Mouse (Mus musculus) hindbrain, embryonic 11.5 days (tissue): Measurements from ENCODE around the gene Fgfr2. TPM values are rescaled to one million over a fixed set of nuclear protein-coding genes. Genes with fewer than 3 reads are reported as not detected.

Experiments used
- ATAC-seq: fragments of 200-750 bp; cut with Nextera tagmentation; 2 replicates; pipeline ENCODE4 v1.8.0; 2017; ENCODE audit warnings: mild to moderate bottlenecking, moderate TSS enrichment, moderate library complexity; ENCODE audit not compliant: low FRiP score
- DNase-seq: peaks from one replicate; pipeline ENCODE4 v3.0.0-alpha.2; 2015; ENCODE audit warnings: low spot score
- H3K27ac ChIP-seq: fragments of 300-500 bp; sonication (generic); 2 replicates; pipeline ENCODE4 v1.5.1; 2014; ENCODE audit warnings: mild to moderate bottlenecking, low read depth, low read length
- H3K27me3 ChIP-seq: fragments of 300-500 bp; sonication (generic); 2 replicates; pipeline ENCODE4 v1.6.1; 2014; ENCODE audit warnings: mild to moderate bottlenecking, low read length, moderate library complexity, mixed read lengths; ENCODE audit not compliant: control insufficient read depth, insufficient read depth
- H3K36me3 ChIP-seq: fragments of 300-500 bp; sonication (generic); 2 replicates; pipeline ENCODE4 v1.6.1; 2014; ENCODE audit warnings: mild to moderate bottlenecking, low read length, moderate library complexity, mixed read lengths; ENCODE audit not compliant: control insufficient read depth, insufficient read depth
- H3K4me1 ChIP-seq: fragments of 300-500 bp; sonication (generic); replicated peaks from 2 replicates; pipeline ENCODE4 v1.6.1; 2014; ENCODE audit warnings: low read length, mixed read lengths; ENCODE audit not compliant: control insufficient read depth, insufficient read depth
- H3K4me2 ChIP-seq: fragments of 300-500 bp; sonication (generic); replicated peaks from 2 replicates; pipeline ENCODE4 v1.6.1; 2014; ENCODE audit warnings: mild to moderate bottlenecking, low read depth, low read length
- H3K4me3 ChIP-seq: fragments of 300-500 bp; sonication (generic); 2 replicates; pipeline ENCODE4 v1.5.1; 2014; ENCODE audit warnings: low read depth, low read length
- H3K9ac ChIP-seq: fragments of 300-500 bp; sonication (generic); 2 replicates; pipeline ENCODE4 v1.6.1; 2014; ENCODE audit warnings: low read depth, low read length
- H3K9me3 ChIP-seq: fragments of 300-500 bp; sonication (generic); 2 replicates; pipeline ENCODE4 v1.6.1; 2016; ENCODE audit warnings: low read length; ENCODE audit not compliant: control insufficient read depth
- WGBS: fragments of 180-500 bp; shearing (Covaris S2); extraction: QIAGEN DNeasy Blood & Tissue Kit; methylation state at CpG from one replicate; pipeline ENCODE4 v1.1.7; 2014; 5-methylcytosine and 5-hydroxymethylcytosine counted together
- polyA plus RNA-seq: library from polyadenylated mRNA; unstranded; fragments of >200 nt; fragmentation: Nextera tagmentation; extraction: Ambion mirVana; gene quantifications from 2 replicates; pipeline ENCODE4 v1.2.1, GENCODE M21; 2014

Gene Fgfr2
- polyA plus RNA-seq, 1 experiment from 2014 or later, result 71.3 TPM

DNA sequence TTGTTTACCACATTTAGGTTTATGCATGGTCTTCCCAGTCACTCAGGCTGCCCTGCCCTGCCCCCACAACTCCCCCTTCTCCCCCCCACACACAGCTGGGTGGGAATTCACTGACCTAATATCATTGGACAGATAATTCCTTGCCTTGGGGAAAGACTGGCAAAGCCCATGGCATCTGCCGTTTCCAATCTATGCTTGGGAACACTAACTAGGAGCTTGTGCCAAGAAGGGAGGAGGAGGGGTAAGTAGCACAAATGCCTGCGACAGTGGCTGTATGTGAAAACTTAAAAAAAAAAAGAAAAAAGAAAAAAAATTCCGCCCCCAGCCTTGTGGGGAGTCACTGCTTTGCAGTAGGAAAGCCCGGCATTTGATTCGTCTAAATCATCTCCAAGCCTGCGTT lies 56.4 kb downstream of the Fgfr2 start:
- no peak for ATAC-seq
- DNase-seq, result no peak
- Histone ChIP-seq H3K9me3 (no peaks in the 10 kb centered on the region), H3K27ac (no peak overlapping the region), H3K4me2 (no peak overlapping the region), H3K36me3 (0 out of 2 replicates have a peak, but pooled peaks cover 2% of the 10 kb centered on the region), H3K4me3 (no peak overlapping the region), H3K9ac (no peak overlapping the region), H3K4me1 (peaks cover 10% of the 10 kb centered on the region; the same call in 1 of the 2 replicates), H3K27me3 (no peaks in the 10 kb centered on the region)
- 52% methylated on average over 6 of the region's 6 CpGs for WGBS

DNA sequence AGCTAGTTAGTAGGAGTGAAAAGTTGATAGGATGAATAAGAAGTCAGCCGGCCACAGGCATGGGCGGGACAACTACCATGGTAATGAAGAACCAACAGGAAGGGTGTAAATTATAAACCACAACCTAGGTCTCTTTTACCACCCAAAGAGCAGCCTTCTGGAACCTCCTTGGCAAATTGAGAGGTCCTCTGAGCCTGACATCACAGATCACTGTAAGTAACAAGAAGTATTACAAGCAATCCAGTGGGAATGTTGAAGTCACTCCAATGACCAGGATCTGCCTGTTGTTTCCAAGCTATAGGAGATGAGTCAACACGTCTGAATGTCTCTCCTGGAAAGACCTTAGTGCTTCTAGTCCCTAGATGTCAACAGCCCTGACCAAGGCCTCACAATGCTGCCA lies 61.1 kb downstream of the Fgfr2 start:
- H3K27me3 ChIP-seq, result no peaks in the 10 kb centered on the region
- no peaks in the 10 kb centered on the region for H3K36me3 ChIP-seq
- H3K4me3 ChIP-seq, result no peak overlapping the region
- DNase-seq, result no peak
- no peak overlapping the region for H3K9ac ChIP-seq
- no peaks in the 10 kb centered on the region for H3K9me3 ChIP-seq
- 91% methylated on average over 3 of the region's 3 CpGs for WGBS
- ATAC-seq, result no peak
- no peak overlapping the region for H3K4me2 ChIP-seq
- no peak overlapping the region for H3K27ac ChIP-seq
- H3K4me1 ChIP-seq, result no peaks in the 10 kb centered on the region; the same call in 1 of the 2 replicates

DNA sequence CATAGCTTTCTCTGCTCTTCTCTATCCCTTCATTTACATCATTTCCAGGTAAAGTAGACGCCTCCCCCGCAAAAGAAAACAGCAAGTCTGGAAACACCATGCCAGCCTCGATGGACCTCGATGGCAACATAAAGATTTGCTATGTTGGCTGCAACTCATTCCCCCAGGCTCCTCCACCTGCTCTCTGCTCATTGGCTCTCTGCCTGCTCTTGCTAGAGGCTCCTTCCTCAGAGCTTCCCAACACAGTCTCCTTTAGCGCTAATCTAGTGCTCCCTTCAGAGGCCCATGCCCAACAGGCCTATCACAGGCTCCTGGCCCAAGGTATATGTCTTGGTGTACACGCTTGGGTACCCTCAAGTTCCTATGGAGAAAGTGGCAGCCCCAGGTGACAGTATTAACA lies 63.0 kb downstream of the Fgfr2 start:
- no peaks in the 10 kb centered on the region for H3K27me3 ChIP-seq
- no peak for DNase-seq
- no peaks in the 10 kb centered on the region for H3K9me3 ChIP-seq
- H3K9ac ChIP-seq, result no peak overlapping the region
- H3K27ac ChIP-seq, result no peak overlapping the region
- no peak overlapping the region for H3K4me2 ChIP-seq
- ATAC-seq, result no peak
- no peak overlapping the region for H3K4me3 ChIP-seq
- H3K4me1 ChIP-seq, result no peaks in the 10 kb centered on the region
- H3K36me3 ChIP-seq, result no peaks in the 10 kb centered on the region
- WGBS, result 94% methylated on average over 6 of the region's 6 CpGs

DNA sequence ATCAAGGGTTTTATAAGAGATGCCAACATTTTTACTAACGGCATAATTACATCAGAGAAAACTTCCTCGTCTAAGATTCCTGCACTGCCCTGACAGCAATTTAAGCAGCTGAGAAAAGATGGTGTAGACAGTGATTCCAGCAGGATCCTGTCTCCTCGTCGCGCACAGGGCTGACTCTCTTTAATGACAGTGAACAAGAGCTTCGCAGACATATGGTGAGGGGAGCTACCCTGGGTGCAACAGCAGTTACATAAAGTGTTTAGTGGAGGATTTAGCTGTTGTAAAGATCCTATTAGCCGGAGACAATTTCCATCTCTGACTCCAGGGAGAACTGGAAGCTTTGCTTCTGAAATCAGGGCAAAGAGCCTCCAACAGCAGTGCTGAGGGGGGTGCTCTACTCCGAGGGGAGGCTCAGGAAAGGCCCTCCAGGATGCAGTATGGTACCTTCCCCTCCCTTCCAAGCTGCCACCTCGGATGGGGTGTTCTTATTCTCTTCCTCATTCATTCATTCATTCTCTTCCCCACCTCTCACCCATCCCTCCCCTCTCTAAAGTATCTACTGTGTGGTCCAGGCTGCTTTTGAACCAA lies 63.5 kb downstream of the Fgfr2 start:
- 82% methylated on average over 9 of the region's 9 CpGs for WGBS
- Histone ChIP-seq H3K4me1 (no peaks in the 10 kb centered on the region), H3K36me3 (no peaks in the 10 kb centered on the region)

DNA sequence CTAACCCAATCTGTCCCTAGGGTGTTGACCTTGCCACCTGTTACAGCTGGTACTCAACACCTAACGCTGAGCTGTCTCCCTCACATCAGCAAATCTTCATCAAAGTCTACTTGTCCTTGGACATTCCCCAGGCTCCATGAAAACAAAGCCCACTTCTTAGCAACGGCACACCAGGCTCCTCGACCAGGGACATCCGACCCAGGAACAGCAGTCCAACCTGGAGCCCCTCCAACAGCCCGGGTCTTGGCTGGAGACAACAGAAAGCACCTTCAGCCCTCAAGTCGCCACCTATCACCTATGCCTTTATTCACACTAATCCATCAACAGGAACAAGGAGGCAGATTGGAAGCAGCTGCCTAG lies 64.0 kb downstream of the Fgfr2 start:
- Histone ChIP-seq H3K4me2 (no peak overlapping the region), H3K4me3 (no peak overlapping the region), H3K9me3 (no peaks in the 10 kb centered on the region), H3K36me3 (no peaks in the 10 kb centered on the region), H3K27ac (no peak overlapping the region), H3K4me1 (no peaks in the 10 kb centered on the region), H3K9ac (no peak overlapping the region), H3K27me3 (no peaks in the 10 kb centered on the region)
- DNase-seq, result no peak
- 75% methylated on average over 6 of the region's 6 CpGs for WGBS
- no peak for ATAC-seq

More for the DNA sequence above, 63.5 kb downstream of the Fgfr2 start:
- Histone ChIP-seq H3K9me3 (no peaks in the 10 kb centered on the region), H3K9ac (no peak overlapping the region), H3K4me3 (no peak overlapping the region), H3K4me2 (no peak overlapping the region), H3K27ac (no peak overlapping the region), H3K27me3 (no peaks in the 10 kb centered on the region)
- DNase-seq (no peak), ATAC-seq (no peak)

DNA sequence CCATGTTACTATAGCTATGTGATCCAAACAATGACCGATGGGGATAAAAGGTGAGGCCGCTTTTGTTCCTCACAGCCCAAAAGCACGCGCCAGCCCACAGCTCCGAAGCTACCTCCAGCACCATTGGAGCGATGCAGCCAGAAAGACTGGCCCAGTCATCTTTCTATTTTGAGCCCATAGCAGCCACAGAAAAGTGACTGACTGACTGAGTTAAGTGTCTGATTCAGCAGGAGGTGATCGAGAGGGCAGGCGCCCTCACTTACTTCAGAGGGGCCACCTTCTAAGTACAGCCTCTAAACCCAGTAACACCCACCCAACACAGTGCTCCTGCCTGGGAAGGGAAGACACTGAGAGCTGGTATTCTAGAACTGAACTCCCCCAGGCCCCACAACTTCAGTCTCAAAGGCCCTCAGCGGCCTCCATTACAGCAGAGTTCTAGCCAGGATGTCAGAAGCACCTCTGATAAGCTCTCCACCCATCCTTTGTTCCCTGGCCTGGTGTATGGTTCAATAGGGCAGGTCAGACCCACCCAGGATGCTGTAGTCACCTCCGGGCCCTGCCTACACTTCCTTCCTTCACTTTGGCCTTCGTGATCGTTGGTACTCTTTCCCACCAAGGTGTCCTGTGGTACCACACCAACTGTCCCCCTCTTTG lies 64.5 kb downstream of the Fgfr2 start:
- WGBS, result 92% methylated on average over 12 of the region's 12 CpGs
- H3K27ac ChIP-seq, result no peak overlapping the region

DNA sequence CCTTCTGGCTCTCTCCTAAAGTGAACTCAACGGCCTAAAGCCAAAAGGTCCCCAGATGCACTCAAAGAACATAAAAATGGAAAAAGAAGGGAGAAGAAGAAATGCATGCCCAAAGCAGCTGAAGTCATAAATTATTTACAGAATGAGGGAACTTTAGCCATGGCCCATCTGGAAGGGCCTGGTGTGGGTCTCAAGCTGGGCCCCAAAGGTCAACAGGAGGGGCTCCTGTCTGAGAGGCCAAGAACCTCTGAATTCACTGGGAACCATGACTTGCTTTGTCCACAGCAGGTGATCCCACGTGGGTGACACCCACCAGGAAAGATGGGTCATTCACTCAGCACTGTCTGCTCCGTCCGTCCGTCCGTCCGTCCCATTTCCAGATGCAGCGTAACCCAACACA lies 66.2 kb downstream of the Fgfr2 start:
- H3K9me3 ChIP-seq, result no peaks in the 10 kb centered on the region
- no peaks in the 10 kb centered on the region for H3K27me3 ChIP-seq
- H3K9ac ChIP-seq, result no peak overlapping the region
- no peaks in the 10 kb centered on the region for H3K36me3 ChIP-seq
- H3K4me1 ChIP-seq, result no peaks in the 10 kb centered on the region
- H3K4me2 ChIP-seq, result no peak overlapping the region
- no peak overlapping the region for H3K4me3 ChIP-seq
- WGBS, result 91% methylated on average over 8 of the region's 8 CpGs
- ATAC-seq, result no peak
- no peak for DNase-seq
- no peak overlapping the region for H3K27ac ChIP-seq

More for the DNA sequence above, 64.5 kb downstream of the Fgfr2 start:
- Histone ChIP-seq H3K9me3 (no peaks in the 10 kb centered on the region), H3K4me2 (no peak overlapping the region), H3K36me3 (no peaks in the 10 kb centered on the region), H3K9ac (no peak overlapping the region), H3K4me1 (no peaks in the 10 kb centered on the region), H3K27me3 (no peaks in the 10 kb centered on the region), H3K4me3 (no peak overlapping the region)
- no peak for ATAC-seq
- DNase-seq, result no peak

DNA sequence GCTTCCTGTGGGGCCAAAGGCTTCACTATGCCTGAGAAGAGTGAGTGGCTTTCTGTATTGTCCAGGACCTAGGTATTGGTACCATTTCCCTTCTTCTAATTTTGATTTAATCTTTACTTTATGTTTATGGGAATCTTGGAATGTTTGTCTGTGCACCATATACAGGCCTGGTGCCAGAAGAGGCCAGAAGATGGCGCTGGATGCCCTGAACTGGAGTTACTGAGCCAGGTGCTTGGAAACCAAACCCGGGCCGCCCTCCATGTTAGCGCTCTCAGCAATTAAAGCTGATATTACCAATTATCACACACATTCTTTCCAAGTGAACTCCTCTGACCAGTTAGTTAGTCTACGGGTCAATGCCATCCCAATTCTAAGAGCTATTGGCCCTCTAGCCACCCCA lies 68.7 kb downstream of the Fgfr2 start:
- no peak overlapping the region for H3K27ac ChIP-seq
- H3K36me3 ChIP-seq, result no peaks in the 10 kb centered on the region
- ATAC-seq, result no peak
- no peak overlapping the region for H3K4me2 ChIP-seq
- H3K4me3 ChIP-seq, result no peak overlapping the region
- H3K4me1 ChIP-seq, result no peaks in the 10 kb centered on the region
- 91% methylated on average over 5 of the region's 5 CpGs for WGBS
- no peak overlapping the region for H3K9ac ChIP-seq
- no peak for DNase-seq
- H3K9me3 ChIP-seq, result no peaks in the 10 kb centered on the region
- H3K27me3 ChIP-seq, result no peaks in the 10 kb centered on the region

DNA sequence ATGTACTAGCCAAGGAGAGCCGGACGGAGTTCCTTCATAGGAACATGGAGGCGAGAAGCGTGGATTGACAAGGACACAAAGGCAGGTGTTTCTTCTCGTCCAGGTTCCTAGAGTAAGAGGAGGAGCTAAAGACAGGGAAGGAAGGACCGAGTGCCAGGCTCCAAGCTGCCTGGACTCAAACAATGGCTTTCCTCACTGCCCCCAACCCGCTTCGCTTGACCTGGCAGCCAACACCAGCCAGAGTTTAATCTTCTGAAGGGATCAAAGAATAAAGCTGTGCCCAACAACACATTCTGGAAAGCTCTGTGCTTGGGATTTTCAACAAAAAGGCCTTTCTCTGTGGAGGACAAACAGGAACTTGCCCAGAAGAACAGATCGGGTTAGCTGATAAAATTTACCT lies 69.4 kb downstream of the Fgfr2 start:
- Histone ChIP-seq H3K4me3 (no peak overlapping the region), H3K4me2 (no peak overlapping the region), H3K27me3 (no peaks in the 10 kb centered on the region), H3K36me3 (no peaks in the 10 kb centered on the region), H3K27ac (no peak overlapping the region), H3K9me3 (no peaks in the 10 kb centered on the region), H3K9ac (no peak overlapping the region), H3K4me1 (no peaks in the 10 kb centered on the region)
- DNase-seq (no peak), ATAC-seq (no peak)
- 79% methylated on average over 9 of the region's 9 CpGs for WGBS
